Mouse (Mus musculus) thymus, adult 2 months (tissue): ENCODE results near the gene Nhsl1. TPM values are rescaled to one million over a fixed set of nuclear protein-coding genes. Genes with fewer than 3 reads are reported as not detected.

ENCODE experiments used
- DNase-seq: peaks from one replicate; pipeline ENCODE4 v3.0.0; 2021
- H3K27ac ChIP-seq: fragments of 200-500 bp; 2 replicates; pipeline ENCODE4 v1.5.1; 2012; ENCODE audit warnings: low read length, control low read depth; ENCODE audit not compliant: control insufficient read depth, insufficient read depth
- H3K27me3 ChIP-seq: fragments of 200-500 bp; 2 replicates; pipeline ENCODE4 v1.6.1; 2012; ENCODE audit warnings: mild to moderate bottlenecking, low read length, moderate library complexity, mixed read lengths; ENCODE audit not compliant: control insufficient read depth, insufficient read depth
- H3K36me3 ChIP-seq: fragments of 200-500 bp; 2 replicates; pipeline ENCODE4 v1.6.1; 2012; ENCODE audit warnings: mild to moderate bottlenecking, low read length, moderate library complexity; ENCODE audit not compliant: control insufficient read depth, insufficient read depth
- H3K4me1 ChIP-seq: fragments of 200-500 bp; replicated peaks from 2 replicates; pipeline ENCODE4 v1.6.1; 2012; ENCODE audit warnings: low read length; ENCODE audit not compliant: control insufficient read depth, insufficient read depth
- H3K4me3 ChIP-seq: fragments of 200-500 bp; 2 replicates; pipeline ENCODE4 v1.5.1; 2012; ENCODE audit warnings: mild to moderate bottlenecking, low read length, control low read depth, moderate library complexity; ENCODE audit not compliant: control insufficient read depth, insufficient read depth
- CTCF ChIP-seq: fragments of 200-500 bp; IDR thresholded peaks from 2 replicates; pipeline ENCODE4 v1.5.1; 2012; ENCODE audit warnings: mild to moderate bottlenecking, control low read depth, low read length, moderate library complexity, borderline replicate concordance; ENCODE audit not compliant: control insufficient read depth, poor library complexity, insufficient read depth; ENCODE audit errors: extremely low read depth
- POLR2A ChIP-seq: fragments of 200-500 bp; IDR thresholded peaks from 2 replicates; pipeline ENCODE4 v1.6.1; 2012; ENCODE audit warnings: mild to moderate bottlenecking, low read length, control low read depth, moderate library complexity; ENCODE audit not compliant: control insufficient read depth, poor library complexity, insufficient read depth; ENCODE audit errors: extremely low read depth
- WGBS: fragments of 180-500 bp; shearing (Covaris S2); methylation state at CpG from one replicate; pipeline ENCODE4 v1.1.7; 2018; 5-methylcytosine and 5-hydroxymethylcytosine counted together
- polyA plus RNA-seq: library from polyadenylated mRNA; depleted of rRNA; stranded (reverse); fragments of >200 nt; gene quantifications from 2 replicates; pipeline ENCODE4 v1.2.3, GENCODE M21; 2012

Nhsl1 gene
- polyA plus RNA-seq, 1 experiment: 18.1 TPM

DNA sequence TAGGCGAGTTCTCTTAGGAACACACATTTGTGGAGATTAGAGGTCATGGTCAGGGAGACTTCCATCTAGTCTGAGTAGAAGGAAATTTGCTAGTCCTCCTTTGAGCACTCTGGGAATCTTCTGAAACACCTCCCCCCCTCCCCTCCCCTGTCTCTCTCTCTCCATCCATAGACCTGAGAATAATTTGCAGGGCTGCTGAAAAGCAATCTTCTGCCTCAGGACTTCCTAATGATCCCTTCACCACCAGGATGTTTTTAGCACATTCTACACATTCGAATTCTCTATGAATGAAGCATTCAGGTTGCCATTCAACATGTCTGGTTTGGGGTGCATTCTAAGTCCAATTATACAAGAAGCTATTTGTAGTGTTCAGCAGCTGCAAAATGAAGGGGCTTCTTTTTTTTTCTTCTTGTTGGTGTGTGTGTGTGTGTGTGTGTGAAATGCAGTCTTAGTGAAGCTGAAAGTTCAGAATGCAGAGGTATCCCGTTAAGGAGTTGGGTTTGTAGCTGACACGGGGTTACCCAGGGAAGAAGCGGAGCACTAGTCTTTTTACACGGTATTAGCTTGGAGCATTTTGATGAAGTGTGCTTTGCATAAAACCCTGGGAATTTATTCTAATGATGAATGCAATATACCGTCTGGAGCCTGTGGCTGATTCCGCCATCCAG, 139.2 kb downstream of the Nhsl1 start:
- WGBS: 94% methylated on average over 8 of the region's 8 CpGs
- TF ChIP-seq CTCF (no peak), POLR2A (no peak)
- H3K27me3 ChIP-seq: no peaks in the 10 kb centered on the region
- no peak overlapping the region for H3K4me3 ChIP-seq
- no peaks in the 10 kb centered on the region for H3K4me1 ChIP-seq
- no peaks in the 10 kb centered on the region for H3K36me3 ChIP-seq
- H3K27ac ChIP-seq: no peak overlapping the region
- no peak for DNase-seq

DNA sequence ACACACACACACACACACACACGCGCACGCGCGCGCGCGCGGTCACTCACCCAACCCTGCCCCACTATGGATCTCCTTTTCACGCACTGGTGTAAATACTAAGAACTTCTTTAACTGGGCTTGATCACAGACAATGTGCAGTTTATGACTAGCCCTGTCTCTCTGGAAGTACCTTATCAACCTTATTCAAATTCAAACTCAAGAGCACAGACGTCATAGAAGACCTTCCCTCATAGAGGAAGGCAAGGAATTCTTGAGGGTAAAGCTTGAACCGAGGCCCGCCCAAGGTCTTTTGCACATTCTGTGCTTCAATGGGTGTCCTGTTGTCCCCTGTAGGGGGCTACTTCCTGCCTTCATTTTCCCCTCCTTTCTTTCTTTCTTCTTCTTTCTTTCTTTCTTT, 142.6 kb downstream of the Nhsl1 start:
- DNase-seq: no peak
- TF ChIP-seq CTCF (no peak), POLR2A (no peak)
- H3K27ac ChIP-seq: no peak overlapping the region
- H3K4me1 ChIP-seq: no peaks in the 10 kb centered on the region
- H3K36me3 ChIP-seq: no peaks in the 10 kb centered on the region
- H3K4me3 ChIP-seq: no peak overlapping the region
- H3K27me3 ChIP-seq: no peaks in the 10 kb centered on the region
- 97% methylated on average over 13 of the region's 13 CpGs for WGBS

DNA sequence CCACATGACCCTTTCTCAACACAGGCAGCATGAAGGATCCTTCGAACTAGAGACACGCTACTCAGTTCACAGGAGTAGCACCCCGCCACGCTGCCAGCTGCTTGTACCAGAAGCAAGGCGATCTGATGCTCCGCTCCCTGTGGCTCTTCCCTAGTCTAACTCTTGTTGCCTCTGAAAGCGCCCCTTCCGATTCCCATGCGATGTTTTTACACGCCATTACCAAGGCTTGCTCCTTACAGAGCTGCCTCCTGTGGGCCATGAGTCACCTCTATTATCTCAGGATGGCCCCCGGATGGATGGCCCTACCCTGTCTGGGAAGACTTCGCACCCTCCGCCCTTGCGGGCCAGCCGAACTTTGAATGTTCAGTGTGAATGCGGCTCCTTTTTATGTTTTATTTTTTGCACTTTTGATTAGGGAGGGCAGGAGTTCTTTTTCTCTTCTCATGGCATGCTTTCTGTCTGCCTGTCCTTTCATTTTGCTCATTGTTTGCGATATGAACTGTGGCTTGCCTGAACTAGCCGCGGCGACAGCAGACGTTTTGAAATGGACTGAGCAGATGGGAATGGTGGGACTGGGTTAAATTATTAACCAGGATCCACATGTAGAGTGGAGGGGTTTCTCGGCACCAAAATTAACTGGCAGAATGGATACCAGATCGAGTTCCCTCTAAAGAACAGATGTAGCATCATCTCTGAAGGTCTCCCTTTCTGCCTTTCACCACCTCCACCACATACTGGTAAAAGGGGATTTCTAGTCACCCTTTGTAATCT, 144.5 kb downstream of the Nhsl1 start:
- no peak for DNase-seq
- H3K27ac ChIP-seq: no peak overlapping the region
- H3K36me3 ChIP-seq: no peaks in the 10 kb centered on the region
- 93% methylated on average over 23 of the region's 23 CpGs for WGBS
- H3K4me3 ChIP-seq: no peak overlapping the region
- no peaks in the 10 kb centered on the region for H3K27me3 ChIP-seq
- no peak for TF ChIP-seq POLR2A
- TF ChIP-seq CTCF: no peak
- no peaks in the 10 kb centered on the region for H3K4me1 ChIP-seq

DNA sequence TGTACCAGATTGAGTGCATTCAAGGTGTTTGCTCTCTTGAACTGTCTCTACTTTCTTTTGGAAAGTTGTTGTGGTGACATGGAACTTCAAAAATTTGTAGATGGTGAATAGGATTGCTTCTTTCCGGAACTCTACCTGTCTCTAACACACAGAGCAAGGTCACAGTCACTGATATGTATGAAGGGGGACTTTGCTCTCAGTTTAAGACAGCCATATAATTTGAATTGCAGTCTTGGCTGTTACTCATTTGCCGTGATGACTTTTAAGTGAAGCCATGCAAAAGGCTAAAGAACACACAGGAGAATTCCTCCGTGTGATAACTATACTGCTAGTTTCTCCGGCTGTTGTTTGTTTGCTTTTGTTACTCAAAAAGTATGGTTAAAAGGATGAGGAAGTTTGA, 149.6 kb downstream of the Nhsl1 start:
- no peak for TF ChIP-seq POLR2A
- no peaks in the 10 kb centered on the region for H3K36me3 ChIP-seq
- WGBS: 85% methylated on average over 4 of the region's 4 CpGs
- H3K4me3 ChIP-seq: no peak overlapping the region
- no peak for DNase-seq
- no peaks in the 10 kb centered on the region for H3K27me3 ChIP-seq
- H3K27ac ChIP-seq: no peak overlapping the region
- peaks cover 10% of the 10 kb centered on the region for H3K4me1 ChIP-seq

DNA sequence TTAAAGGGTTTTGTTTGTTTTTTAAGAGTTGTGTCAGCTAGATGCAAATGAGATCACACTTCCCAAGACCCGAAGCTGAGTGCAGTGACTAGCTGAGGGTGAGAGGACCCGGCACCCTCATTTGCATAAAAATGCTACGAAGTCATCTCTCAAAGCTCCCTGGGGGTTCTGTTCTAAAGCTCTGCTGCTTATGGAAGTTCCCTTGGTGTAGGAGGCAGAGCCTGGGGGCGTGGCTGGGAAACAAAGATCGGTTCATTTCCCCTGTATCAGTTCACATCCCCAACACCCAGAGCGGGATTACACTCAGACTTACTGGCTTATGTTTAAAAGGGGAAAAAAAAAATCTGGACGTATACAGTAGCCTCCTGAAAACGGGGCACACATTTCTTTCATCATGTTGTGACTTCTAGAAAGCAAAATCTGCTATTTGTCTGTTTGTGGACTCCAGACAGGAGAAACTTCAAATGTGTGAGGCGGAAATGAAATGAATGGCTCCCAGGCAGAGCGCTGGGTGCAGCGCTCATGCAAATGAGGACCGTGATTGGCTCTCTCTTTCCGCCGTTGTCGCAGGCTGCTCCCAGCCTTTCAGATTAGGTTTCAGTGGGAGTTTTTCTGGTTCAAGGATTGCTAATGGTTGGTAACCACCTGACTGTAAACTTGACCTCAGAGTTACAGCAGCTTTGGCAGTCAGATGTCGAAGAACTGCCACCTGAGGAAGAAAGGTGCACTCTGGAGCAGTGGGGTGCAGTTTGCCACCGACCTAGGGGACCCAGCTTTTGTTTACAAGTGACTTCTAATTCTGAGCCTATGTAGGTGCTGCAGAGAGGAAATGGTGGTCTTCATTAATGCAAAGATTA, 150.7 kb downstream of the Nhsl1 start:
- Histone ChIP-seq H3K36me3 (no peaks in the 10 kb centered on the region), H3K4me1 (peaks cover 10% of the 10 kb centered on the region), H3K27me3 (no peaks in the 10 kb centered on the region), H3K27ac (peak overlapping the region; percentile 13; the same call in 1 of the 2 replicates), H3K4me3 (peak overlapping the region; percentile 44)
- peak; percentile 53 for DNase-seq
- no peak for TF ChIP-seq CTCF
- TF ChIP-seq POLR2A: no peak
- WGBS: 12% methylated on average over 17 of the region's 17 CpGs

DNA sequence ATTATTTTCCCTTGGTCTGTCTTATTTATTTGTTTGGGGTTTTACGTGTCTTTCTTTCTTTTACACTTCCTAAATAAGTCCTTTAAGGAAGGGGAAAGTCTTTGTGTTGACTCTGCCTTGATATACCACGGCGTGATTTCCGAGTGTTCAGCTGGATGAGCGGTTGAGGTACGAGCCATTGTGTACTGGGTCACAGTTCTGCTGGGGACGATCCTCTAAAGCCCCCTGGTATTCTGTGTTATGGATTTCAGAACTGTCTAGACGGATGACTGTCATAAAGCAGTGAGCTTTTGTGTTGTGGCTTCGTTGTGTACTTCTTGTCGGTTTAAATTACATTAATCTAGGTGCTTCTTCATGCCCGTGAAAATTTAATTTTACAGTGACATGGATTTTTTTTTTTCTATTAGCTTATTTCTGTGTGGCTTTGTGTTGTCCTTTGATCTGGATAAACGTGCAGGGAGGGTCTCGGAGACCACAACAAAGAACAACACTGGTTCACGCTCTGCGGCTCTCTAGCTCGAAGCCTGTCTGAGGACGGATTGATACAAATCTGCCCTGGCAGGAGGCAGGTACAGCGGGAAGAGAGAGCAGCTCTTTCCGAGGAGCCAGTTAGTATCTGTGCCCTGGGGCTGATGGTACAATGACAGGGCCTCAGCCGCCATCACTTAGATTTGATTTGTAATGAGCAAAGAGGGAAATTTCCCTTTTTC, 151.7 kb downstream of the Nhsl1 start:
- H3K27me3 ChIP-seq: no peaks in the 10 kb centered on the region
- H3K4me3 ChIP-seq: no peak overlapping the region
- 49% methylated on average over 20 of the region's 20 CpGs for WGBS
- TF ChIP-seq POLR2A (no peak), CTCF (no peak)
- H3K36me3 ChIP-seq: no peaks in the 10 kb centered on the region
- no peak for DNase-seq
- H3K4me1 ChIP-seq: peaks cover 10% of the 10 kb centered on the region
- H3K27ac ChIP-seq: no peak overlapping the region
